Mouse (Mus musculus): Measurements from ENCODE around the gene Abhd16a.

Gene Abhd16a

DNA sequence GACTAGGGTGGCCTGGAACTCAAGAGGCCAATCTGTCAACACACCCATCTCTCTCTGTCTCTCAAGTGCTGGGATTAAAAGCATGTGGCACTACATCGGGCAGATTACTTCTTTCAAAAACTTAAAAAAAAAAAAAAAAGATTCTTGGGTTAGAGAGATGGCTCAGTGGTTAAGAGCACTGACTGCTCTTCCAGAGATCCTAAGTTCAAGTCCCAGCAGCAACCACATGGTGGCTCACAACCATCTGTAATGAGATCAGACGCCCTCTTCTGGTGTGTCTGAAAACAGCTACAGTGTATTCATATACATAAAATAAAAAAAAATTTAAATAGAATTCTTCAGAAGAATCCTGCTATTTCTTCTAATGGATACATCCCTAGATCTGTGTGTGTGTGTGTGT, 912 bp upstream of the Abhd16a start:
- peak in 1 of 2 experiments; percentile 37 for DNase-seq

DNA sequence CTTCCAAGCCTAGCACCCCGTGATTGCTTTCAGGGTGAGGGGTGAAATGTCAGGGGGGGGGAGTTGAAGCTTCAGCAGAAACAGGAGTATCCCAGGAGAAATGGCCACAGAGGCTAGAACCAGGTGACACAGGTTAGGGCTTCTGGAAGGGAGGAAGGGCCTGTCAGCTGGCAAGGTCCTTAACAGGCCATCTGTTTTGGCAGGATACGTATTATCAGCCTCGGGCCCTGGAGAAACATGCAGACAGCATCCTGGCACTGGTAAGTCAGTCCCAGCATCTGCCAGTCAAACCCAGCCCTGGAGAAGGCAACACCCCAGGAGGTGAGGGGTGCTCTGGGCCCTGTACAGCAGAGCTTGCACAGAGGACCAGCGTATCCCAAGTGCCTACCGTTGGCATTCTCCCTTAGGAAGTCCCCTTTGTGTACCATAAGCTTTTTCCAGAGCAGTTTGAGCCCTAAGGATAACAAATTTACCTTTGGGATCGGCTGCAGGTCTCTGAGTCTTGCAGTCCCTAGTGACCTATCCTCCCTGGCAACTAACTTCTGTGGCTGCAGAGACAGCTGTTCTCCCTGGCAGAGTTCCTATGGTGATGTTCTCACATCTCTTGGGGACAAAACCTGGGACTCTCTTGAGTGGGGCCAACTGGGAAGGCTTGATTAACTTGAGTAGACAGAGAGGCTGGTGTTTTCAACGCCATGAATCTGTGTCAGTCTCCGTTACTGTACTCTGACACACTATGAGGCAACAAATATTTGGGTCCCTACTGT, 1.3 kb downstream of the Abhd16a start:
- peak; percentile 84 to 89 for DNase-seq

DNA sequence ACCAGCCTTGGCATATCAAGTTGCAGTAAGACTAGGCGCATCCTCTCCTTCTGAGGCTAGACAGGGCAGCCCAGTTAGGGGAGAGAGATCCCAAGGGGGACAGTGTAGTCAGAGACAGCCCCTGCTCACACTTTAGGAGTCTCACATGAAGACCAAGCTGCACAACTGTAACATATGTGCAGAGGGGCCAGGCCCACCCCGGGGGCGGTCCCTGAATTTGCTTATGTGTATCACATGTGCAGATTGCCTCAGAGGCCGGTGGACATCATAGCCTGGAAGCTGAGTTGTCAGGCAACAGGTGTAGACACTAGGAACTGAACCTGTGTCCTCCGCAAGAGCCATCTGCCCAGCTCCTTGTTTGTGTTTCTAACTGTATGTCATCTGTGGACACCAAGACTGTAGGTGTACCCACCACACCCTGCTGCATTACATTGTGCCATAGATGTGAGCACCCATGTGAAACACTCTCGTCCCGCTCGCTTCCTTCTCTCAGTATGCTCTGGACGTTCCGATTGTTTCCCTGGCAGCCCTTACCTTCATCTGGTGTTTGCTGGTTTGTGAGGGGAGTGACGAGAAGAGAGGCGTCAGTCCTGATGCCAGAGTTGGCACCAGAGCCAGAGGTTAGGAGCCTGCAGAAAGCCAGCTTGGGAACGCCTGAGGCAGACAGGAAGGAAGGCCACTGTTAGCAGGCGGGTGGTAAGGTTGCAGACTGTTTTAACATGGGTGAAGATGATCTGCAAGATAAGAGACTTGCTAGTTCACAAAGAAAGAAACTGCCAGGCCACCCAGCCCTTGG, 3.5 kb downstream of the Abhd16a start:
- DNase-seq = peak in 1 of 2 experiments; percentile 45

DNA sequence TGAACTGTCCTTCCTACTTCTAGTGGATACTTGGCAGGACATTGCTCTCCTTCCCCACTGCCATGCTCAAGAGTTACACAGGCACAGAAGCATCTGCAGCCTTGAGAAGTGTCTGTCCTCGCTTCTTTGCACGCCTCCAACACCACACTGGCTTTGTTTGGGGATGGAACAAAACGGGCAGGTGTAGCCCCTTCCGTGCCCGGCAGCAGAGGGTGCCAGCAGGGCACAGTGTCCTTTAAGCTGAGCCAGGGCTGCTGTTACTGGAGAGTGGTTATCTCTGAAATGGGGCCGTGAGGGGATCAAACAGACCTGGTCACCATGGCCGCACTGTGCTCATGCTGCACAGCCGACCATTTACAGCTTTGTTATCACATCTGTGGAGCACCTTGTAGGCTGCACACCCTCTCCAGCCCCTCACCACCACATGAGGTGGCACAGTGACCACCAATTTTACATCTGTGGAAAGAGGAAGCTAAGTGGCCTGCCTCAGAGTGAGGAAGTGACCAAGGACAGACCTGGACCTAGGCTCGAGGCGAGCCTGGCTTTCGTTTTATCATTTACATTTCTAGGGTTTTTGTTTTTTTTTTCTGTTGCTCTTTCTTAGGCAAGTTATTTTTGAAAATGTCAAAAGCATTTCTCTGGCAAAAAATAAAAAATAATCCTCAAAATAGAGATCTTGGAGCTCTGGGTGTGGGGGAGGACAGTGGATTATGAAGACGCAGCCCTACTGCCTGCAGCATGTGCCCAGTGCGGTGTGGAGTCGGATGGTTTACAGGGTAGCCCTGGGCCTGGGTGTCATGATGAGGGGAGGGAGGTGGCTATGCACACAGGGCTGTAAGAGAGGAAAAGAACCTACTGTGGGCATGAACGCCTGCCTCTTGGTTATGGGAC, 5.7 kb downstream of the Abhd16a start:
- no peak for DNase-seq

DNA sequence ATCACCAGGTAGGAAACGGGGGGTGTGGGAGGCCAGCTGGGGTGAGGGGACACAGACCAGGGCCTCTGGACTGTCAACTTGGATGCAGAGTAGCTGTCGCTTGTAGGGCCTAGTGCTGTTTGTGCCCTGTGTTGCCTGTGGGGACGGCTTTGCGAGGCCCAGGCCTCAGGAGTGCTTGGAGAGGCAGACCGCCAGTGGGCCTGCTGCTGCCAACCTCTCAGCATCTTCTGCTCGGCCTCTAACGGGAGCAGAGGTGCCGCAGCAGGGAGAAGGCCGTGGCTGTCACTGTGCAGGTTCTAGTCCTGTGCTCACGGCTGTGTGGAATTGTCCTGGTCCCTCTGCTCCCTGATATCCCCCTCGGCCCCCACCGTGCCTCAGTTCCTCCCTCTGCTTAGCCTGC, 7.5 kb downstream of the Abhd16a start:
- DNase-seq = no peak

DNA sequence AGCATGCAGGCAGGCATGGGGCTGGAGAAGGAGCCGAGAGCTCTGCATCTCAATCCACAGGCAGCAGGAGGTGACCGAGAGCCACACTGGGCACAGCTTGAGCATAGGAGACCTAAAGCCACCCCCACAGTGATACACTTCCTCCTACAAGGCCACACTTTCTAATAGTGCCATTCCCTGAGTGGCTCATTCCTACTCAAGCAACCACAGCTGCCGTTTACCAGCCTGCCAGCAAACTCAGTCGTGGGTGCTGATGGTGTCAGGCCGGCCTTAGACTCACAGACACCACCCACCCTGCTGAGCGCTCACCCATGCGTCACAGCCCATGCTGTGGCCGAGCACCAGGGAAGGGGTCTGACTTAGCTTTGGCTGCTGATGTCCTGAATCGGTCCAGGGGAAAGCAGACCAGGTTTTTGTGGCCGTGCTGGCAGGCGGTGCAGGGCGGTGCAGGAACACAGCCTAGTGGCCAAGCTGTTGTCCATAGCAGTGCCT, 8.1 kb downstream of the Abhd16a start:
- peak; percentile 74 to 80 for DNase-seq

DNA sequence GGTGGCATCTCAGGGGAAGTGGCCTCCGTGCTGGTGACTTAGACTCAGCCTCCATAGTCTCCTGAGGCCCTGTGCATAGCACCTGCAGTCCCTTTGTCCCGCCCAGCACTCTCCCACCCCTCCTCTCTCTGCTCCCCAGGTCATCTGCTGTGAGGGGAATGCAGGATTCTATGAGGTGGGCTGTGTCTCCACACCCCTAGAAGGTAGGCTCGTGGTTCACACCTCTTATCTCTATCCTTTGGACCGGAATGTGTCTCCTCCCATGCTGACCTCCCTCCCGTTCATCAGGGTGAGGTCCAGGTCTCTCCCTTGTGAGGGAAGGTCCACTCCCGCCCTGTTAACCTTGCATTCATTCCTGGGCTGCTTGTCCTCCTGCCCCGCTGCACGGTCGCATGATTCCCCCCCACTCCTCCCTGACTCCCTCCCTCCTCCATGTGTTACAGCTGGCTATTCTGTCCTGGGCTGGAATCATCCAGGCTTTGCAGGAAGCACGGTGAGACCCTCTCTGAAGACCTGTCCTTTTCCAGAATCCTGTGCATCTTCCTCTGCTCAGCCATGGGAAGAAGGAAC, 11.2 kb downstream of the Abhd16a start:
- no peak for DNase-seq

DNA sequence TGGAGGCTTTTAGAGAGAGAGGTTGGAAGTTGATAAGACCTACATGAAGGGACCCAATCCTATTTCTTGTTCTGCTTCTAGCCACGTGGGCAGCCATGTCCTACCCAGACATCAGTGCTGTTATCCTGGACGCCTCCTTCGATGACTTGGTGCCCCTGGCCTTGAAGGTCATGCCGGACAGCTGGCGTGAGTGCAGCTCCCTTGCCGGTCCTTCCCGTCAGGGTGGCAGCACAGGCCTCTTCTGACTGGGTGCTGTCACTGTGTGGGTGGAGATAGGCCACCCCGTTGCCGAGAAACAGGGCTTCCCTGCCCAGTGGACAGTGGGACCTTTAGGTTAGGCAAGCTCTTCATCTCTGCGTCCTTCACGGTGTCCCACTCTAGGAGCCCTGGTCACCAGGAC, 12.1 kb downstream of the Abhd16a start:
- no peak for DNase-seq

DNA sequence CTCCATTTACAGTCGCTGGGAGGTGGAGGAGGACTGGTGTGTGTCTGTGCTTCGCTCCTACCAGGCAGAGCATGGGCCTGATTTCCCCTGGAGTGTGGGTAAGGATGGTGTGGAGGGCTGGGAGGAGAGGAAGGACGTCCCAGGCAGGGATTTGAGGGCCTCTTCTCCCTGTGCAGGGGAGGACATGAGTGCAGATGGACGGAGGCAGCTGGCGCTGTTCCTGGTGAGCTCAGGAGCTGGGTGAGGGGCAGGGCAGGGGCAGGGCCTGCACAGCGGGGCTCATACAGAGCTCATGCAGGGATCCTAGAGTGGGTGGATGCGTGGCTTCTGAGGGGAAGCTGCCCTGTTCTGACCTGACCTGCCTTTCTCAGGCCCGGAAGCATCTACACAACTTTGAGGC, 13.2 kb downstream of the Abhd16a start:
- DNase-seq = peak in 1 of 2 experiments; percentile 59

DNA sequence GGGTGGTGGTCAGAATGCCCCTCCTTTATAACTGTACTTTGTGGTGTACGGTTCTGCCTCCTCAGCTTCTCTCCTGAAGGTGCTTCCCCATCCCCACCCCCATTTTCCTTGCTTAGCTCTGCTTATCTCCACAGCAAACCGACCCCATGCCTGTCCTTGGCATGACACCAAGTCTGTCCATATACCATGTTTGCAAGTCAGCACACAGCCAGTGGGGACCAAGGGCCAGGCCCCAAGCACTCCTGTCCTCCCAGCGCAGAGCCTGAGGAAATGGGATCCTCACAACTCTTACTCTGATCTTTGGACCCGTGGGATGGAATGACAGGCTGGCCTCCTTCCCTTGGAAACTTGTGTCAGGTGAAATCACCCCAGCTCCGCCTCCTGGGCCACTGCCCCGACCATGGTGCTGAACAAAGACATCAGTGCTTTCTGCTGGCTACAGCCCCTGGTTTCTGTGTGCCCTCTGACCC, 14.2 kb downstream of the Abhd16a start:
- peak in 1 of 2 experiments; percentile 34 for DNase-seq

DNA sequence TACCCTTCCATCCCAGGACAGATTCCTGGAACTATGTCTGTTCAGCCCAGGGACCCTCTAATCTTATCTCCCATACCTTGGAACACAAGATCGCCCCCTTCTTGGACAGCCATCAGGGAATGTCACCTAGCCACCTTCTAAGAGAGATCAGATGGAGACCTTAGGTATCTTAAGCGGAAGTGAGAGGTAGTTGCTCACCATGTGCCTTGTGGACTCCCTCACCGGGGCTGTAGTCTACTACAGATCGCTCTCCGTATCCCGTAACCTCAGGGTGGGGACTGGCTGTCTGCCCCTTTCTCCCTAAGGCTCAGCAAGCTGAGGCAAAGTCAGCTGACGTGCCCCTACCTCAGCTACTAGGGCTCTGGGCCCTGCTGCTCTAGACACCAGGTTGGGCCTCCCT, 15.0 kb downstream of the Abhd16a start:
- no peak for DNase-seq

DNA sequence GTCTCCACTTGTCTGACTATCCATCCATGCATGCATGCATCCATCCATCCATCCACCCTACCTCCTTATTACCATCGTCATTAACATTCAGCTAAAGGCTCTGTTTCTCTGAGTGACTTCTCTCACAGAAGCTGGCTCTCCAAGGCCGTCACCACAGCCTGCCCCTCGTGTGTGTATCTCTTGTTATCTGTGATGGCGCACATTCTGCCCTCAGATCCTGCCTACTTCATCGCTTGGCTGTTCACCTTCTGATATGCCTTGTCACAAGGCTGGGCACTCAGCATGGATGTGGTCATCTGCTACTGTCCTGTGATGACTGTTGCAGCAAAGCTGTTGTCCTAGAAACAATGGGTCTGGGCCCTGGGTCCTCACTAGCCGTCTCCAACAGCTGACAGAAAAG, 15.7 kb downstream of the Abhd16a start:
- DNase-seq = no peak

DNA sequence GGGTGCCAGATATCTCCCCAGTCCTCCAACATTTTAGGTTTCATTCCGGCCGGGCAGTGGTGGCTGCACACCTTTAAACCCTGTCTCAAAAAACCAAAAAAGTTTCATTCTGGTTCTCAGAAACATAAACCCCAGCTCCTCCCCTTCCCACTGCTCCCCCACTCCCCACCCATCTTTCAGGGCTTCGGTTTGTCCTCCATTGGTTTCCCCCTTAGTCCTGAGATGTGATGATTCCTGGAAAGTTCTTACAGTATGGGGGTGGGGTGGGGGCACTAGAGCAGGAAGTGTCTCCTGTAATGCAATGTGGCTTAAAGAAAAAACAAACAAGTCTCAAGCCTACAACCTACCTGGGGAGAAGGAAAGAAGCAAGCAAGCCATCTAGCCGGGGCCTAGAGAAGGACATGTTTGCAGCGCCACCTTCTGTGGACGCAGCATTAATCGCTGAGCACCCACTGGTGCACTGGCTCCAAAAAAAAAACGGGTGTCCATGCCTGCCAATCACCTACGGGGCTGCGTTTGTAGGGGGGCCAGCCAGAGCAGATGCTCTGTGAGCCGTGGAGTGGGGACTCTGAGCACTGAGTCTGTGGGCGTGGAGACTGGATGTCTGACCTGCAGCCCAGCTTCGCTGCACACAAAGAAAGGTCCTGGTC, 16.8 kb downstream of the Abhd16a start:
- DNase-seq = peak; percentile 79 to 81

DNA sequence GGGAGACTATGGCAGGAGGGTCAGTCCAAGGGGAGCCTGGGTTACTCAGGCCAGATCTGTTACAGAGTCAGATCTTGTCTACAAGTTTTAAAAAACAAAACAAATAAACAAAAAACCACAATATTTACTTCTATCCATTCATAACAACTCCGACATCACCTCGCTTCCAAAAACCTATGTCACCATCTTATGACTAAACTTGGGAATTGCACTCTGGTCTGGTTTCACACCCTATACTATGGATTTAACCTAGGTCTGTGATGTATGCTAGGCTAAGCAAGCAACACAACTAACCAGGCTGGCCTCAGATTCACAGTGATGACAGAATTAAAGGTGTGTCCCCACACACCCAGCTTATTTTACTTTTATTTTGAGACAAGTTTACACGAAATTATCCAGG, 17.5 kb downstream of the Abhd16a start:
- DNase-seq = no peak

DNA sequence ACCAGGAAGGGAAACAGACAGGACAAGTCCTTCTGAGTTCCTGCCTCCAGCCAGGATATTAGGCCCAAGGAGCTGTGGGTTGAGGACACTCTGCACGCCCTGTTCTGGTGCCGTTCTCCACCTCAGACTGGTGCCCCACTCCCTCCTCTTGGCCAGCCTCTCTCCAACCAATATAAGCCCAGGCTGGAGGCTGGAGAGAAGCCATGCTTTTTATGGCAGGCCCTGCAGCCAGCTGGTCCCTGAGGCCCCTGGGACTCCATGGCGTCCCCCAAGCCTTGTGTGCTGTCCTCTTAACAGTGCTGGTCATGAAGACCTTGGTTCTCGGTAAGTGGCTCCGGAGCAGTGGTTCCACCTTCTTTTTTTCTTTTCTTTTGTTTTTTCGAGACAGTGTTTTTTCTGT, 19.0 kb downstream of the Abhd16a start, which contains the start of gene Ly6g5c:
TSS of gene Ly6g5c (plus strand) at position 183 of the 400 bp plus-strand sequence.
- peak; percentile 82 to 84 for DNase-seq

DNA sequence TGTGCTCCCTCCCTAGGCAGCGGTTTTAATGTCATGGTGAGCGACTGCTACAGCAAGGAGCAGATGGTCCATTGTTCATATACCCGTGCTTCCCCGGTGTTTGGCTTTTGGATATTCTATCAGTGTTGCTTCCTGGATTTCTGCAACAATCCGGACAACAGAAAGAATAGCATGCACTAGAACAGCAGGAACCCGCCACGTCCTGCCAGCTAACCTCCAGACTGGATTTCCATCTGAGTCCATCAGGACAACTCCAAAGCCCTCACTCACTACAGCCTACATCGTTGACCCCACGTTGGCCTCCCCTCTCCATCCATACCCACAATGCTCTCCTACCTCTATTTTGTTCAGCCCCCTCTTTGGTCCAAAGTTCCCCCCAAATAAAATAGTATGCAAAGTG, 22.7 kb downstream of the Abhd16a start:
- no peak for DNase-seq

DNA sequence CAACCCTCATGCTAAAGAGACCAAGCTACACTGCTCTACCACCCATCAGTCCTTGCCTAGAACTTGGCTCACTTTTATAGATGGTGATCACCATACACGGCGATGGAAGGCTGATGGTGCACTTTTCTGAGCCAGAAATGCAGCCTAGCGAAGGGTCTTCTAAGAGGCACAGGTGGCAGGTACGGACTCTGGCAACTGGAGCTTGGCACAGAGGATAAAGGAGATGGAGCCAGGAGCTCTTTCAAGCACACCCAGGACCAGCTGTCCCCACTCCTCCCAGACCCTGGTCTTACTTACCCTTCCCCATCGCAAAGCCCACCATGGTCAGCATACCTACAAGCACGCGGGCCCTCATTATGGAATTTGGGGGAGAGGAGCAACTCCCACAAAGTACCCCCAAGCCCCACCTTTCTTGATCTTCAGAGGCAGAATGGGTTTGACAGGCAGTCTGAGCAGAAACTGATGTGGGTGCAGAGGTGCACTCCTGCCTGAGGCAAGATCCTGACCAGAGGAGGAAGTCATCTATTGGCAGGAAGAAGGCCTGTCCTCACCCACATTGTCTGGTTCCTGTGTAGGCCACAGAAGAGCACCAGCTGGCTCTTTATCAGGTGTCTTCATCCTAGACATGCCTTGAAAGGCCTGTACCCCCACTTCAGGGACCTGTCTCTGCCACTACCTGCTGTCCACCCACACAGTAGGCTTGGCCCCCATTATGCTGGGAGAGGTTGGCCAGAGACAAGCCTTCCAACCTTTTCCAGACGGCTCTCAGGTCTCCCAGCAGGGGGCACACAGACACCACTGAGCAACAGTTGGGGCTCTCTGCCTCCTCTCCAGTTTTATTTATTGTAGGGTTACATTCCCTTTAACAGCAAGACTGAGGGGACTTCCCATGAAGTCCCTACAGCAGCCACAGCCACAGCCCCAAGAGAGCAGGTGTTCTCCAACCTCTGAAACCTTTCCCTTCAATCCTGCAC, 26.3 kb downstream of the Abhd16a start, which contains the start of gene Ly6g5b:
TSS of gene Ly6g5b (minus strand) at position 383 of the 974 bp plus-strand sequence.
- peak; percentile 60 to 64 for DNase-seq

DNA sequence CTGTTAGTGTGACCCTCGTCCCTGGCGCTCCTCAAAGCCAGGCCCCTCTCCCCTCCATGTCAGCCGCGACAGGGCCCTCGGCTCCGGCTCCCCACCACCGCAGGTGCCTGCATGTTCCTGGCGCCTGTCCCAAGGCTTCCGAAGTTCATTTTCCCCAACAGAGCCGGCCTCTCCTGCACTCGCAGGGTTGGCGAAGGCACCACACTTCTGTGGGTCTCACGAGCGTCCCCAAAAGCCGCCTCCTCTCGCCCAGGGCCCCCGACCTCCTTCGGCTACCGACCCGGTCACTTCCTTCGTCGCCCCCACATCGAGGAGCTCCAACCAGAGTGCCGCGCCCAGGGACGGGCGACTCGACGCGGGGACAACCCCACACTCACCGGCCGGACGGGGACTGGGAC, 31.7 kb downstream of the Abhd16a start:
- DNase-seq = peak; percentile 72 to 76

DNA sequence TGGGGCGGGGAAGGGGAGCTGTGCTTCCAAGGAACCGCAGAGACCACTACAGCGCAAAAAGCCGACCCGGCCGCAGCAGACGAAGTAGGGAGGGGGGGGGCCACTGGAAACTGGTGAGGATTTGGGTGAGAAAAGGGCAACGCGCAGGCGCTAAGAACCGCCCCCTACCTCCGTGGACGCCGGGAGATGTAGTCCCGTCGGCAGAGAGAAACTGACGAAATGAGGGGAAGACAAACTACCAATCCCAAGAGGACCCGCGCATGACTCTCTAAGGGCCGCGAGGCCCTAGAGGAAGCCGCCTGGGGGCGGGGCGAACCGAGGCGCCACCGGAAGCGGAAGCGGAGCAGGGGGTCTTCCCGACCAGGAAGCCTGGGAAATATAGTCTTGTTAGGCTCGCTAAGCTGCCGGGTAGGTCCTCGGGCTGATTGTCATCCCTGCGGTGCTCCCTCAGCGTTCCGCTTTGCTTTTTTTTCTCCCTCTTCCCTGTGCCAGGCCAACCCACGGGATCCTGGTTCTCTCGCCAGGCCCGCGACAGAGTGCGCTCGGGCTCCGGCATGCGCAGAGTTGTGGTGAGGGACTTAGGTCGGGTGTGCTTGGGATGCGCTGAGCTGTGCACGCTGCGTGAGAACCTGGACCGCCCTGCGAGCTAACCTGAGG, 32.2 kb downstream of the Abhd16a start, which contains the start of gene Gpank1:
TSS of gene Gpank1 (plus strand) at position 313 of the 657 bp plus-strand sequence.
- DNase-seq = peak; percentile 99

DNA sequence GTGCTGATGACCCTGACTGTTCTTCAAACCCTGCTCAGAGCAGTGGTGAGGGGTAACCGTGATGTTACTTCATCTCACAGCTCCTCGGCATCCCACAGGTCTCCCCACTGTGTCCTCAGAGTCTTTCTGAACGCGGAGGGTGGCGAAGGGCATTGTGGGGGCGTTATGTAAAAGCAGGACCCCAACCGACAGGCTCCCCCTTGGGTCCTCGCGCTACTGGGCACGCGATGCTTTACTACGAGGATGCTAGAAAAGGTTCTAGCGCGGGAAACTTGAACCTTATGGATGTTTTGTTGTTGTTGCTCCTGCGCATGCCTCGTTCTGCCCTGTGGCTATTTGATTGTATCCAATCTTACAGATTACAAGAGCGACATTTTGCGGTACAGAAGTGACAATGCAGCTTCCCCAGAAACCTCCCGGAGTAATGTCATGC, 32.8 kb downstream of the Abhd16a start, which contains the start of gene Csnk2b:
TSS of gene Csnk2b (minus strand) at position 183 of the 433 bp plus-strand sequence.
- DNase-seq = peak; percentile 81 to 82
